Mouse (Mus musculus): ENCODE data around the gene Gsk3a. TPM values are rescaled to one million over a fixed set of nuclear protein-coding genes. Genes with fewer than 3 reads are reported as not detected.

Gene Gsk3a
- polyA plus RNA-seq, 1 experiment from 2014 or later, result 16.3 TPM

Small RNA genes lying within 50 kb of the gene (microRNA-seq; reads per million reads assigned to microRNA genes)
- gene Mir7048, result not detected

Other genes with a start within 250 kb of the Gsk3a start
- 538 and 586 TPM in 2 replicates for gene Atp1a3, start 231.9 kb downstream of the Gsk3a start, polyA plus RNA-seq (2015; fragmentation: Nextera tagmentation; extraction: Ambion mirVana)
- 14.9 and 17.8 TPM in 2 replicates for gene Grik5, start 165.5 kb downstream of the Gsk3a start, polyA plus RNA-seq (2015; fragmentation: Nextera tagmentation; extraction: Ambion mirVana)
- 31.6 TPM in 2 replicates for gene Zfp574, start 165.3 kb downstream of the Gsk3a start, polyA plus RNA-seq (2015; fragmentation: Nextera tagmentation; extraction: Ambion mirVana)
- gene Pou2f2, start 58.1 kb downstream of the Gsk3a start, polyA plus RNA-seq (2015; fragmentation: Nextera tagmentation; extraction: Ambion mirVana), result 19.5 and 24.1 TPM in 2 replicates
- gene Dedd2, start 17.2 kb downstream of the Gsk3a start, polyA plus RNA-seq (2015; fragmentation: Nextera tagmentation; extraction: Ambion mirVana), result 16.7 and 17.7 TPM in 2 replicates
- 1.7 and 2.3 TPM in 2 replicates for gene Zfp526, start 16.4 kb downstream of the Gsk3a start, polyA plus RNA-seq (2015; fragmentation: Nextera tagmentation; extraction: Ambion mirVana)
- 3.7 and 6.5 TPM in 2 replicates for gene Erf, start 12.9 kb upstream of the Gsk3a start, polyA plus RNA-seq (2015; fragmentation: Nextera tagmentation; extraction: Ambion mirVana)
- gene Cic, start 29.9 kb upstream of the Gsk3a start, polyA plus RNA-seq (2015; fragmentation: Nextera tagmentation; extraction: Ambion mirVana), result 33.3 and 37.2 TPM in 2 replicates
- 458 and 569 TPM in 2 replicates for gene Pafah1b3, start 60.1 kb upstream of the Gsk3a start, polyA plus RNA-seq (2015; fragmentation: Nextera tagmentation; extraction: Ambion mirVana)
- 3.0 and 3.5 TPM in 2 replicates for gene Prr19, start 63.6 kb upstream of the Gsk3a start, polyA plus RNA-seq (2015; fragmentation: Nextera tagmentation; extraction: Ambion mirVana)
- 73.5 and 98.1 TPM in 2 replicates for gene Tmem145, start 68.3 kb upstream of the Gsk3a start, polyA plus RNA-seq (2015; fragmentation: Nextera tagmentation; extraction: Ambion mirVana)
- 19.3 and 22.7 TPM in 2 replicates for gene Megf8, start 79.3 kb upstream of the Gsk3a start, polyA plus RNA-seq (2015; fragmentation: Nextera tagmentation; extraction: Ambion mirVana)
- gene Cnfn, start 131.9 kb upstream of the Gsk3a start, polyA plus RNA-seq (2015; fragmentation: Nextera tagmentation; extraction: Ambion mirVana), result 0.54 and 2.3 TPM in 2 replicates
- 12.1 and 12.5 TPM in 2 replicates for gene Lipe, start 160.9 kb upstream of the Gsk3a start, polyA plus RNA-seq (2015; fragmentation: Nextera tagmentation; extraction: Ambion mirVana)
- 1.3 and 1.6 TPM in 2 replicates for gene Cxcl17, start 175.0 kb upstream of the Gsk3a start, polyA plus RNA-seq (2015; fragmentation: Nextera tagmentation; extraction: Ambion mirVana)
- gene Ceacam1, start 239.8 kb upstream of the Gsk3a start, polyA plus RNA-seq (2015; fragmentation: Nextera tagmentation; extraction: Ambion mirVana), result 1.1 and 3.4 TPM in 2 replicates

Measured in neural tube, embryonic 15.5 days (tissue).